ENCODE assay signal across 31 mouse cellular contexts in the genomic region with DNA sequence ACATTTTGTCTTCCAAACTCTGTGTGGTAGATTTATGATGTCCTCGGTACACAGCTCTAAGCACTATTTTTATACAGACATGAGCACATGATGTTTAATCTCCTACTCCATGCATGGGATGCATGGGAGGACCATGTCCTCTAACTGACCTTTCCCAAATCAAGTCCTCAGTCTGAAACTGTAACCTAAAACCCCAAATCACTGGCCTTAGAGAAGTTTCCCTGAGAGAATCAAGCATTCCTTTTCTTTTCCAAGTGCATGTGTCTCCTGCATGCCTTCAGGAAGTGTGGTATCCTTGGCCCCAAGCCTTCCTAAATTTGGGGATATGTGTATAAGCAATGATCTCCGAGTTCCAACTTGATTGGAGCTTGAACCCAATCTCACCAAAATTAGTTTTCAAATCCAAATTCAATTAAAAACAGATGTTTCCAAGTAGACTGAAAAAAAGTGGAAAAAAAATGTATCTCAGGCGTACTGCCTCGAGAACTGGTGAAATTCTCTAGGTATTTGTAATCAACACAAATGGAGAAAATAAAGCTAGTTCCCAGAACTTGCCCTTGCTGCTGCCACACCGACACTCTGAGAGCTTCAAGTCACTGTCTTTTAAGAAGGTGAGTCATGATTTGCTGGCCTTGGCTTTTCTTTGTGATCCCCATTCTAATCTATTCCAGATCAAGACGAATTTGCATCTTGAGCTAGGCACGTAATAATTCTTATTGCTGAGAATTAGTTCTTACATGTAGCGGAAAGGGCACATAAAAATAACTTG.
DNase-seq lines count a peak whose midpoint lies in the region; ATAC-seq lines count a peak whose summit lies in the region.
"Had no signal": no experiment of that assay in that cellular context is flagged by ENCODE, and none has a peak within 500 bp of the region (broad histone marks: within the 10 kb centered on the region; RNA-seq: fewer than 3 reads in every experiment).

No protein-coding gene starts in this region.

- peaks cover 5% of the 10 kb centered on the region; the same call in 1 of the 2 replicates for H3K4me1 ChIP-seq in embryonic facial prominence, embryonic 14.5 days (ENCODE audit: control insufficient read depth, insufficient read depth, low read length)
- peaks cover 60% of the 10 kb centered on the region for H3K4me1 ChIP-seq in limb, embryonic 10.5 days
- H3K4me1 ChIP-seq: forebrain, embryonic 13.5 days; heart, embryonic 12.5 days; hindbrain, embryonic 13.5 days; midbrain, embryonic 10.5 days; midbrain, embryonic 15.5 days; neural tube, embryonic 15.5 days had no signal

- peak; percentile 85 for DNase-seq in 3T3-L1 (ENCODE audit: low read depth, low spot score)
- peak; percentile 19 for DNase-seq in adipocyte (ENCODE audit: low spot score)
- DNase-seq in embryonic facial prominence, embryonic 14.5 days (ENCODE audit: low spot score), result peak; percentile 86
- DNase-seq in limb, embryonic 10.5 days (ENCODE audit: low spot score), result no peak
- no peak for DNase-seq in cerebellum, adult 9-10 months
- no peak for DNase-seq in lung, postnatal 10 days
- DNase-seq in kidney, adult 18-20 months, result no peak
- DNase-seq in kidney, postnatal 36 days, result no peak
- DNase-seq: adrenal gland, postnatal 10 days; B cell, adult 2 months; cerebellum, adult 11 months; cerebellum, postnatal 10 days; gastrocnemius, adult 2 months; gastrocnemius, postnatal 36 days; heart, adult 18-20 months; heart, postnatal 4 days; kidney, postnatal 25 days; lung, adult 2 months; retina, postnatal 1 day; right cerebral cortex, postnatal 14 days had no signal

- H3K27me3 ChIP-seq in embryonic facial prominence, embryonic 14.5 days (replicated peaks; ENCODE audit: control insufficient read depth, insufficient read depth, low read length), result no peaks in the 10 kb centered on the region
- H3K27me3 ChIP-seq in limb, embryonic 10.5 days (ENCODE audit: low read depth, poor library complexity, severe bottlenecking), result no peaks in the 10 kb centered on the region
- H3K27me3 ChIP-seq: forebrain, embryonic 13.5 days; heart, embryonic 12.5 days; hindbrain, embryonic 13.5 days; limb, embryonic 15.5 days; midbrain, embryonic 15.5 days; neural tube, embryonic 15.5 days had no signal

- peak; percentile 77 for ATAC-seq in embryonic facial prominence, embryonic 14.5 days (ENCODE audit: low read depth)
- ATAC-seq: activated CD4-positive, CD25-positive, alpha-beta regulatory T cell, adult 4 months; forebrain, embryonic 13.5 days; intestine, postnatal 0 days; midbrain, embryonic 15.5 days had no signal

- no peak overlapping the region for H3K9ac ChIP-seq in embryonic facial prominence, embryonic 14.5 days (ENCODE audit: low read depth, low read length)
- H3K9ac ChIP-seq: forebrain, embryonic 13.5 days; heart, embryonic 12.5 days; hindbrain, embryonic 13.5 days; limb, embryonic 15.5 days; liver, embryonic 14.5 days; midbrain, embryonic 15.5 days; neural tube, embryonic 15.5 days had no signal

- 39% methylated on average over 8 of the region's 8 CpGs for WGBS in embryonic facial prominence, embryonic 14.5 days
- WGBS in limb, embryonic 10.5 days, result 36% methylated on average over 8 of the region's 8 CpGs

- peak overlapping the region; percentile 58 for H3K27ac ChIP-seq in embryonic facial prominence, embryonic 14.5 days (replicated peaks; ENCODE audit: low read depth, low read length)
- peak overlapping the region; percentile 84 for H3K27ac ChIP-seq in limb, embryonic 10.5 days
- H3K27ac ChIP-seq: forebrain, embryonic 13.5 days; gastrocnemius, adult 2 months; hindbrain, embryonic 13.5 days; layer of hippocampus, adult 2 months; limb, embryonic 15.5 days; liver, embryonic 14.5 days; midbrain, embryonic 10.5 days; midbrain, embryonic 15.5 days; neural tube, embryonic 15.5 days had no signal

- no peaks in the 10 kb centered on the region for H3K36me3 ChIP-seq in embryonic facial prominence, embryonic 14.5 days (ENCODE audit: control insufficient read depth, insufficient read depth, low read length)
- H3K36me3 ChIP-seq in limb, embryonic 10.5 days, result no peaks in the 10 kb centered on the region
- H3K36me3 ChIP-seq: heart, embryonic 12.5 days; hindbrain, embryonic 13.5 days; limb, embryonic 15.5 days; midbrain, embryonic 10.5 days; midbrain, embryonic 15.5 days; neural tube, embryonic 15.5 days had no signal

- H3K9me3 ChIP-seq in embryonic facial prominence, embryonic 14.5 days (ENCODE audit: control insufficient read depth, low read length), result no peaks in the 10 kb centered on the region
- no peaks in the 10 kb centered on the region for H3K9me3 ChIP-seq in limb, embryonic 10.5 days (replicated peaks)
- H3K9me3 ChIP-seq: forebrain, embryonic 13.5 days; heart, embryonic 12.5 days; hindbrain, embryonic 13.5 days; limb, embryonic 15.5 days; midbrain, embryonic 10.5 days; midbrain, embryonic 15.5 days; neural tube, embryonic 15.5 days had no signal

- H3K4me3 ChIP-seq in embryonic facial prominence, embryonic 14.5 days (ENCODE audit: low read depth, low read length), result no peak overlapping the region
- no peak overlapping the region for H3K4me3 ChIP-seq in limb, embryonic 10.5 days
- H3K4me3 ChIP-seq: forebrain, embryonic 13.5 days; gastrocnemius, adult 2 months; heart, embryonic 12.5 days; hindbrain, embryonic 13.5 days; layer of hippocampus, adult 2 months; limb, embryonic 15.5 days; midbrain, embryonic 10.5 days; midbrain, embryonic 15.5 days; neural tube, embryonic 15.5 days had no signal

- no peak overlapping the region for H3K4me2 ChIP-seq in embryonic facial prominence, embryonic 14.5 days (ENCODE audit: low read depth, low read length)
- H3K4me2 ChIP-seq: forebrain, embryonic 13.5 days; heart, embryonic 12.5 days; hindbrain, embryonic 13.5 days; limb, embryonic 15.5 days; midbrain, embryonic 15.5 days; neural tube, embryonic 15.5 days had no signal

Comparison
In these comparisons a context has a peak if more than half of its experiments do, and no peak if none do; other contexts are left out.
1. DNase-seq: peak in 3T3-L1 (single experiment), adipocyte (single experiment) and embryonic facial prominence, embryonic 14.5 days (single experiment); none in limb, embryonic 10.5 days (single experiment), cerebellum, adult 9-10 months (single experiment), lung, postnatal 10 days (single experiment), kidney, adult 18-20 months (single experiment) and kidney, postnatal 36 days (0 of 2).